In genomic region chr17:28926380-28926779, GRCm38 (mm10) we compare ENCODE assay signal across 8 mouse cellular contexts. TPM values are rescaled to one million over a fixed set of nuclear protein-coding genes. Genes with fewer than 3 reads are reported as not detected.
DNase-seq lines count a peak whose midpoint lies in the region; ATAC-seq and TF ChIP-seq lines count a peak whose summit lies in the region.
"Had no signal": no experiment of that assay in that cellular context is flagged by ENCODE, and none has a peak within 500 bp of the region (broad histone marks: within the 10 kb centered on the region; RNA-seq: fewer than 3 reads in every experiment).

No protein-coding gene starts in this region.

- no peak overlapping the region for H3K9ac ChIP-seq in MEL (ENCODE audit: control insufficient read depth, low read depth, low read length, poor library complexity, severe bottlenecking)
- H3K9ac ChIP-seq in heart, embryonic 16.5 days (ENCODE audit: low read length): peak overlapping the region; percentile 50; the same call in 1 of the 2 replicates

- H3K27me3 ChIP-seq in MEL (ENCODE audit: control insufficient read depth in 1 of 2, insufficient read depth in 2 of 2, low read length in 2 of 2): no peaks in the 10 kb centered on the region
- H3K27me3 ChIP-seq in heart, embryonic 16.5 days (ENCODE audit: control insufficient read depth, insufficient read depth, low read length): no peaks in the 10 kb centered on the region

- H3K4me1 ChIP-seq in MEL (ENCODE audit: control insufficient read depth in 1 of 2, insufficient read depth in 2 of 2, low read length in 2 of 2): peaks cover 0 to 20% of the 10 kb centered on the region in 2 experiments; a peak in 3 of 4 replicates
- peaks cover 11% of the 10 kb centered on the region for H3K4me1 ChIP-seq in heart, embryonic 16.5 days (ENCODE audit: control insufficient read depth, insufficient read depth, low read length)

- no peak overlapping the region for H3K27ac ChIP-seq in MEL (ENCODE audit: control insufficient read depth, low read depth, low read length)
- H3K27ac ChIP-seq in heart, embryonic 16.5 days (ENCODE audit: low read length): no peak overlapping the region; the same call in 1 of the 2 replicates

- 0 out of 2 replicates have a peak, but pooled peaks have one; percentile 20 for ATAC-seq in erythroblast, adult 5-6 weeks (replicated peaks; ENCODE audit: low FRiP score, poor library complexity, severe bottlenecking)
- ATAC-seq in heart, embryonic 16.5 days (replicated peaks; ENCODE audit: extremely low read depth, insufficient read depth, low FRiP score): no peak
- peak; percentile 62 for ATAC-seq in megakaryocyte, adult 5-6 weeks (ENCODE audit: poor library complexity, severe bottlenecking)

- TF ChIP-seq POLR2A in MEL (IDR thresholded peaks at IDR 0.05; ENCODE audit: control insufficient read depth in 1 of 2, insufficient read depth in 1 of 2, low read depth in 1 of 2, low read length in 2 of 2, poor library complexity in 1 of 2): no peak

- peaks cover 0 to 10% of the 10 kb centered on the region in 2 experiments; a peak in 2 of 4 replicates for H3K36me3 ChIP-seq in MEL (ENCODE audit: control insufficient read depth in 1 of 2, insufficient read depth in 2 of 2, low read length in 2 of 2)
- no peaks in the 10 kb centered on the region for H3K36me3 ChIP-seq in heart, embryonic 16.5 days (ENCODE audit: control insufficient read depth, insufficient read depth)

- TF ChIP-seq RAD21 in MEL (IDR thresholded peaks at IDR 0.05; ENCODE audit: low read depth, low read length): peak; percentile 78

- WGBS in heart, embryonic 16.5 days: 8% methylated on average over 13 of the region's 13 CpGs

- H3K9me3 ChIP-seq in MEL (replicated peaks; ENCODE audit: insufficient read depth, low read length): no peaks in the 10 kb centered on the region
- H3K9me3 ChIP-seq in heart, embryonic 16.5 days (replicated peaks; ENCODE audit: control insufficient read depth, low read length): no peaks in the 10 kb centered on the region

- H3K4me2 ChIP-seq in heart, embryonic 16.5 days (ENCODE audit: low read depth, low read length): peak overlapping the region; percentile 37; the same call in 1 of the 2 replicates

- H3K79me2 ChIP-seq in MEL (ENCODE audit: control insufficient read depth, insufficient read depth, low read length, poor library complexity): no peaks in the 10 kb centered on the region; the same call in 1 of the 2 replicates

- TF ChIP-seq EP300 in MEL (IDR thresholded peaks at IDR 0.05; ENCODE audit: low read depth in 1 of 2, low read length in 2 of 2): no peak

- H3K4me3 ChIP-seq in MEL (ENCODE audit: control insufficient read depth in 1 of 2, insufficient read depth in 1 of 2, low read depth in 2 of 2, low read length in 2 of 2): no peak overlapping the region
- no peak overlapping the region for H3K4me3 ChIP-seq in heart, embryonic 16.5 days (ENCODE audit: low read length)
- H3K4me3 ChIP-seq: myocyte had no signal

- peak; percentile 82 for DNase-seq in MEL (ENCODE audit: low read depth, low spot score)
- peak; percentile 90 for DNase-seq in brain, adult 2 months (ENCODE audit: low read depth, low spot score)
- peak; percentile 77 to 89 for DNase-seq in layer of hippocampus, postnatal 25 days (ENCODE audit: extremely low spot score in 1 of 2, low spot score in 1 of 2)
- DNase-seq in spleen, adult 18-20 months: peak; percentile 51 to 75

- TF ChIP-seq CTCF in MEL (IDR thresholded peaks at IDR 0.05 in 2 of 3, conservative IDR thresholded peaks at IDR 0.05 in 1 of 3; ENCODE audit: control insufficient read depth in 1 of 3, insufficient read depth in 1 of 3, low read depth in 2 of 3, low read length in 3 of 3, poor library complexity in 1 of 3, severe bottlenecking in 1 of 3): peak; percentile 80 to 93 (median 86)

TF ChIP-seq in MEL, 35 proteins besides CTCF, POLR2A, EP300 and RAD21:
- no peak for TF ChIP-seq TCF12 (IDR thresholded peaks at IDR 0.05; ENCODE audit: low read depth, low read length)
- TF ChIP-seq SIN3A (IDR thresholded peaks at IDR 0.05; ENCODE audit: low read length): 0 out of 2 replicates have a peak, but pooled peaks have one; percentile 32
- TF ChIP-seq MAFK (IDR thresholded peaks at IDR 0.05; ENCODE audit: borderline replicate concordance, low read depth, low read length): no peak
- peak; percentile 72 for TF ChIP-seq ZC3H11A (IDR thresholded peaks at IDR 0.05; ENCODE audit: low read depth, low read length)
- TF ChIP-seq USF1 (IDR thresholded peaks at IDR 0.05; ENCODE audit: low read depth, low read length): no peak
- TF ChIP-seq TBP (IDR thresholded peaks at IDR 0.05; ENCODE audit: low read depth, low read length): 0 out of 2 replicates have a peak, but pooled peaks have one; percentile 30
- peak; percentile 89 for TF ChIP-seq SMC3 (IDR thresholded peaks at IDR 0.05; ENCODE audit: low read depth, low read length)
TF ChIP-seq in MEL: peak in this region for 4.

RNA-seq across cellular contexts. Expression of gene 4930539E08Rik, which starts 11.3 kb away (rescaled TPM):
- total RNA-seq in MEL (2012; rRNA removed): 0.04 TPM in 1 of 2 replicates, not detected in the other
- polyA plus RNA-seq in MEL (2012; ENCODE audit: insufficient read depth in 1 of 2, insufficient read length in 2 of 2, low read depth in 1 of 2, low replicate concordance in 2 of 2, missing spikeins in 1 of 2): under 1 TPM in 1 of 2 experiments, not detected in 1; 0.01 TPM
- total RNA-seq in erythroblast, adult 5-6 weeks (2015; ENCODE audit: low replicate concordance): not detected in 2 replicates
- total RNA-seq in erythroblast, adult 5-6 weeks (2017; ENCODE audit: low replicate concordance): 0.17 TPM in 1 of 2 replicates, not detected in the other
- polyA plus RNA-seq in heart, embryonic 16.5 days (2015; fragmentation: Nextera tagmentation; extraction: Ambion mirVana): 0.40 and 0.43 TPM in 2 replicates
- 1 to 10 TPM; 3.1 to 3.9 TPM for total RNA-seq in layer of hippocampus, postnatal 25 days (2021)
- total RNA-seq in megakaryocyte, adult 5-6 weeks (2015): 0.18 TPM in 1 of 2 replicates, not detected in the other
- total RNA-seq in megakaryocyte, adult 5-6 weeks (2017): 0.08 and 0.40 TPM in 2 replicates
- polyA plus RNA-seq: myocyte had no signal

RNA-seq across cellular contexts. Expression of gene Pxt1, which starts 17.3 kb away (rescaled TPM):
- total RNA-seq in MEL (2012; rRNA removed): not detected in 2 replicates
- polyA plus RNA-seq in MEL (2012; ENCODE audit: insufficient read depth in 1 of 2, insufficient read length in 2 of 2, low read depth in 1 of 2, low replicate concordance in 2 of 2, missing spikeins in 1 of 2): not detected
- total RNA-seq in erythroblast, adult 5-6 weeks (2015; ENCODE audit: low replicate concordance): 9.8 TPM in 1 of 2 replicates, not detected in the other
- not detected in 2 replicates for total RNA-seq in erythroblast, adult 5-6 weeks (2017; ENCODE audit: low replicate concordance)
- polyA plus RNA-seq in heart, embryonic 16.5 days (2015; fragmentation: Nextera tagmentation; extraction: Ambion mirVana): 0.24 TPM in 1 of 2 replicates, not detected in the other
- total RNA-seq in layer of hippocampus, postnatal 25 days (2021): not detected
- total RNA-seq in megakaryocyte, adult 5-6 weeks (2015): 0.74 and 1.2 TPM in 2 replicates
- total RNA-seq in megakaryocyte, adult 5-6 weeks (2017): 0.44 and 0.49 TPM in 2 replicates
- polyA plus RNA-seq: myocyte had no signal

RNA-seq across cellular contexts. Expression of gene Kctd20, which starts 25.4 kb away (rescaled TPM):
- 39.1 and 41.8 TPM in 2 replicates for total RNA-seq in MEL (2012; rRNA removed)
- 10 to 100 TPM in 1 of 2 experiments, not detected in 1; 65.4 TPM for polyA plus RNA-seq in MEL (2012; ENCODE audit: insufficient read depth in 1 of 2, insufficient read length in 2 of 2, low read depth in 1 of 2, low replicate concordance in 2 of 2, missing spikeins in 1 of 2)
- 81.7 and 150 TPM in 2 replicates for total RNA-seq in erythroblast, adult 5-6 weeks (2015; ENCODE audit: low replicate concordance)
- 178 and 221 TPM in 2 replicates for total RNA-seq in erythroblast, adult 5-6 weeks (2017; ENCODE audit: low replicate concordance)
- 56.8 and 59.2 TPM in 2 replicates for polyA plus RNA-seq in heart, embryonic 16.5 days (2015; fragmentation: Nextera tagmentation; extraction: Ambion mirVana)
- 10 to 100 TPM; 67.1 to 75.4 TPM for total RNA-seq in layer of hippocampus, postnatal 25 days (2021)
- 130 and 131 TPM in 2 replicates for total RNA-seq in megakaryocyte, adult 5-6 weeks (2015)
- 203 and 222 TPM in 2 replicates for total RNA-seq in megakaryocyte, adult 5-6 weeks (2017)
